Mouse (Mus musculus): Measurements from ENCODE around the gene Tpcn2. TPM values are rescaled to one million over a fixed set of nuclear protein-coding genes. Genes with fewer than 3 reads are reported as not detected.

The Tpcn2 gene
- total and polyA plus RNA-seq, 3 experiments: 1.9 to 7.9 (median 3.0) TPM

- intact Hi-C loops (cut with DNase I): loop anchor here (5.0 to 10.0 kb wide), 2 partner anchors 63 to 211 kb away; partner anchors contain the start of gene Ccnd1
- H3K79me2 ChIP-seq (replicated peaks; ENCODE audit: control insufficient read depth, insufficient read depth, low read length): no peaks in the 10 kb centered on the region
- H3K36me3 ChIP-seq (ENCODE audit: control insufficient read depth, insufficient read depth, low read length): no peaks in the 10 kb centered on the region
- no peak for DNase-seq
- no peak overlapping the region for H3K27ac ChIP-seq
- no peaks in the 10 kb centered on the region for H3K27me3 ChIP-seq (ENCODE audit: control insufficient read depth, insufficient read depth, low read length)
- no peaks in the 10 kb centered on the region for H3K4me1 ChIP-seq (ENCODE audit: control insufficient read depth, insufficient read depth, low read length)
- no peak for TF ChIP-seq EP300 (IDR thresholded peaks at IDR 0.05; ENCODE audit: insufficient read depth, low read depth, low read length)
- WGBS: 82% methylated on average over 5 of the region's 5 CpGs
- H3K4me3 ChIP-seq: no peak overlapping the region
- no peak overlapping the region for H3K9ac ChIP-seq (ENCODE audit: low read depth, low read length)
Measured at GRCm38 (mm10) chr7:145147973-145148698, 135.7 kb downstream of the Tpcn2 start.

- intact Hi-C loops (cut with DNase I): loop anchor here (5.0 to 10.0 kb wide), 2 partner anchors 62 to 209 kb away; partner anchors contain the start of gene Ccnd1
- Histone ChIP-seq H3K79me2 (replicated peaks; ENCODE audit: control insufficient read depth, insufficient read depth, low read length) (no peaks in the 10 kb centered on the region), H3K4me3 (no peak overlapping the region), H3K9ac (ENCODE audit: low read depth, low read length) (no peak overlapping the region), H3K27ac (no peak overlapping the region), H3K36me3 (ENCODE audit: control insufficient read depth, insufficient read depth, low read length) (no peaks in the 10 kb centered on the region), H3K4me1 (ENCODE audit: control insufficient read depth, insufficient read depth, low read length) (no peaks in the 10 kb centered on the region), H3K27me3 (ENCODE audit: control insufficient read depth, insufficient read depth, low read length) (no peaks in the 10 kb centered on the region)
- TF ChIP-seq CTCF (IDR thresholded peaks at IDR 0.05) (peak; percentile 36), POLR2A (IDR thresholded peaks at IDR 0.05; ENCODE audit: insufficient read depth, low read depth, low read length) (no peak), EP300 (IDR thresholded peaks at IDR 0.05; ENCODE audit: insufficient read depth, low read depth, low read length) (no peak)
- DNase-seq: no peak
Measured at GRCm38 (mm10) chr7:145146252-145146930, 137.4 kb downstream of the Tpcn2 start.

- no peak for TF ChIP-seq POLR2A (IDR thresholded peaks at IDR 0.05; ENCODE audit: insufficient read depth, low read depth, low read length)
- TF ChIP-seq EP300 (IDR thresholded peaks at IDR 0.05; ENCODE audit: insufficient read depth, low read depth, low read length): no peak
- no peak for TF ChIP-seq CTCF (IDR thresholded peaks at IDR 0.05)
- Histone ChIP-seq H3K79me2 (replicated peaks; ENCODE audit: control insufficient read depth, insufficient read depth, low read length) (no peaks in the 10 kb centered on the region), H3K36me3 (ENCODE audit: control insufficient read depth, insufficient read depth, low read length) (no peaks in the 10 kb centered on the region), H3K27me3 (ENCODE audit: control insufficient read depth, insufficient read depth, low read length) (no peaks in the 10 kb centered on the region), H3K9ac (ENCODE audit: low read depth, low read length) (no peak overlapping the region), H3K4me3 (no peak overlapping the region), H3K4me1 (ENCODE audit: control insufficient read depth, insufficient read depth, low read length) (no peaks in the 10 kb centered on the region), H3K27ac (no peak overlapping the region)
- no peak for DNase-seq
- intact Hi-C loops (cut with DNase I): loop anchor here (5.0 to 10.0 kb wide), 2 partner anchors 59 to 99 kb away; no protein-coding TSS in a partner anchor
- WGBS: 71% methylated on average over 3 of the region's 3 CpGs
Measured at GRCm38 (mm10) chr7:145143502-145144070, 140.2 kb downstream of the Tpcn2 start.

- intact Hi-C loops (cut with DNase I): loop anchor here (5.0 to 10.0 kb wide), 2 partner anchors 56 to 102 kb away; no protein-coding TSS in a partner anchor
- no peak for DNase-seq
Measured at GRCm38 (mm10) chr7:145140656-145141055, 143.2 kb downstream of the Tpcn2 start.

GRCm38 (mm10) chr7:145139576-145139975, 144.2 kb downstream of the Tpcn2 start:
- Histone ChIP-seq H3K4me3 (no peak overlapping the region), H3K36me3 (ENCODE audit: control insufficient read depth, insufficient read depth, low read length) (no peaks in the 10 kb centered on the region), H3K4me1 (ENCODE audit: control insufficient read depth, insufficient read depth, low read length) (no peaks in the 10 kb centered on the region), H3K79me2 (replicated peaks; ENCODE audit: control insufficient read depth, insufficient read depth, low read length) (no peaks in the 10 kb centered on the region), H3K27ac (no peak overlapping the region), H3K27me3 (ENCODE audit: control insufficient read depth, insufficient read depth, low read length) (no peaks in the 10 kb centered on the region), H3K9ac (ENCODE audit: low read depth, low read length) (no peak overlapping the region)
- 91% methylated on average over 3 of the region's 3 CpGs for WGBS
- TF ChIP-seq POLR2A (IDR thresholded peaks at IDR 0.05; ENCODE audit: insufficient read depth, low read depth, low read length) (no peak), CTCF (IDR thresholded peaks at IDR 0.05) (no peak), EP300 (IDR thresholded peaks at IDR 0.05; ENCODE audit: insufficient read depth, low read depth, low read length) (no peak)
- intact Hi-C loops (cut with DNase I): no loop called here
- no peak for DNase-seq

More at GRCm38 (mm10) chr7:145140656-145141055, 143.2 kb downstream of the Tpcn2 start:
- H3K4me3 ChIP-seq: no peak overlapping the region
- no peak overlapping the region for H3K9ac ChIP-seq (ENCODE audit: low read depth, low read length)
- TF ChIP-seq EP300 (IDR thresholded peaks at IDR 0.05; ENCODE audit: insufficient read depth, low read depth, low read length) (no peak), POLR2A (IDR thresholded peaks at IDR 0.05; ENCODE audit: insufficient read depth, low read depth, low read length) (no peak), CTCF (IDR thresholded peaks at IDR 0.05) (no peak)
- H3K36me3 ChIP-seq (ENCODE audit: control insufficient read depth, insufficient read depth, low read length): no peaks in the 10 kb centered on the region
- H3K79me2 ChIP-seq (replicated peaks; ENCODE audit: control insufficient read depth, insufficient read depth, low read length): no peaks in the 10 kb centered on the region
- no peak overlapping the region for H3K27ac ChIP-seq
- H3K4me1 ChIP-seq (ENCODE audit: control insufficient read depth, insufficient read depth, low read length): no peaks in the 10 kb centered on the region
- 36% methylated on average over 2 of the region's 2 CpGs for WGBS
- no peaks in the 10 kb centered on the region for H3K27me3 ChIP-seq (ENCODE audit: control insufficient read depth, insufficient read depth, low read length)

Data from heart, adult 2 months (tissue).